Mouse (Mus musculus) thymus, postnatal 10 days (tissue): Measurements from ENCODE around the gene Itk.

Experiments
- DNase-seq, 2 experiments: peaks; one replicate each; pipeline ENCODE4 v3.0.0; 2021; ENCODE audit warnings: low spot score in 2 of 2

The Itk gene

GRCm38 (mm10) chr11:46276778-46277177 lies 112.5 kb downstream of the Itk start:
- DNase-seq: peak; percentile 29 to 71

- no peak for DNase-seq
Measured at GRCm38 (mm10) chr11:46276168-46276567, 113.1 kb downstream of the Itk start.

- DNase-seq: peak; percentile 85 to 95
Measured at GRCm38 (mm10) chr11:46275302-46275701, 114.0 kb downstream of the Itk start.
